Mouse (Mus musculus) T-helper 17 cell (primary cell): ENCODE measurements around the gene Actl9.

Experiments used
- in situ Hi-C, 2 experiments: fragments of 300-600 bp; cut with MboI, MseI; formaldehyde crosslinking; loops; 1 replicate in 1 of 2; 2 replicates in 1 of 2; pipeline ENCODE4 v1.15.1; 2025; ENCODE audit warnings: high pct_unique_total_duplicates in 2 of 2

Gene Actl9

GRCm38 (mm10) chr17:33432019-33432946 is at the start of gene Actl9:
Gene Actl9 (plus strand): TSS chr17:33432896.
- in situ Hi-C loops, result no loop called here

- in situ Hi-C loops, result no loop called here
Measured at GRCm38 (mm10) chr17:33385705-33386104, 47.0 kb upstream of the Actl9 start.

GRCm38 (mm10) chr17:33392271-33392670 is 40.4 kb upstream of the Actl9 start:
- in situ Hi-C loops, result no loop called here

- in situ Hi-C loops, result no loop called here
Measured at GRCm38 (mm10) chr17:33394182-33395034, 38.3 kb upstream of the Actl9 start, which contains the start of gene Zfp101. Gene Zfp101 (minus strand): TSS chr17:33394641.

- in situ Hi-C loops, result loop anchor here in 1 of 2 experiments (5.0 kb wide), 1 partner anchor 103 kb away; no protein-coding TSS in a partner anchor
Measured at GRCm38 (mm10) chr17:33439148-33439547, 6.5 kb downstream of the Actl9 start.

- in situ Hi-C loops, result loop anchor here in 1 of 2 experiments (5.0 kb wide), 2 partner anchors 52 to 102 kb away; no protein-coding TSS in a partner anchor
Measured at GRCm38 (mm10) chr17:33439922-33440321, 7.2 kb downstream of the Actl9 start.

- in situ Hi-C loops, result loop anchor here in 1 of 2 experiments (5.0 kb wide), 1 partner anchor 51 kb away; no protein-coding TSS in a partner anchor
Measured at GRCm38 (mm10) chr17:33441159-33441558, 8.5 kb downstream of the Actl9 start.

- in situ Hi-C loops, result no loop called here
Measured at GRCm38 (mm10) chr17:33456631-33457030, 23.9 kb downstream of the Actl9 start.

- in situ Hi-C loops, result no loop called here
Measured at GRCm38 (mm10) chr17:33471206-33471605, 38.5 kb downstream of the Actl9 start.
